Mouse (Mus musculus) neural tube, embryonic 15.5 days (tissue): ENCODE measurements around the gene Nedd8. TPM values are rescaled to one million over a fixed set of nuclear protein-coding genes. Genes with fewer than 3 reads are reported as not detected.

ENCODE experiments used
- ATAC-seq: fragments of 200-750 bp; cut with Nextera tagmentation; 2 replicates; pipeline ENCODE4 v1.8.0; 2017; ENCODE audit warnings: mild to moderate bottlenecking, moderate TSS enrichment, moderate library complexity; ENCODE audit not compliant: low FRiP score
- H3K27ac ChIP-seq: fragments of 300-500 bp; sonication (generic); replicated peaks from 2 replicates; pipeline ENCODE4 v1.5.1; 2015; ENCODE audit warnings: mild to moderate bottlenecking, inconsistent platforms
- H3K27me3 ChIP-seq: fragments of 300-500 bp; sonication (generic); replicated peaks from 2 replicates; pipeline ENCODE4 v1.6.1; 2015; ENCODE audit warnings: inconsistent platforms
- H3K36me3 ChIP-seq: fragments of 300-500 bp; sonication (generic); 2 replicates; pipeline ENCODE4 v1.6.1; 2015; ENCODE audit warnings: inconsistent platforms
- H3K4me1 ChIP-seq: fragments of 300-500 bp; sonication (generic); 2 replicates; pipeline ENCODE4 v1.6.1; 2015; ENCODE audit warnings: inconsistent platforms
- H3K4me2 ChIP-seq: fragments of 300-500 bp; sonication (generic); 2 replicates; pipeline ENCODE4 v1.6.1; 2015; ENCODE audit warnings: inconsistent platforms, mild to moderate bottlenecking, moderate library complexity
- H3K4me3 ChIP-seq: fragments of 300-500 bp; sonication (generic); replicated peaks from 2 replicates; pipeline ENCODE4 v1.5.1; 2015; ENCODE audit warnings: mild to moderate bottlenecking, inconsistent platforms
- H3K9ac ChIP-seq: fragments of 300-500 bp; sonication (generic); replicated peaks from 2 replicates; pipeline ENCODE4 v1.6.1; 2015; ENCODE audit warnings: mild to moderate bottlenecking, inconsistent platforms
- H3K9me3 ChIP-seq: fragments of 300-500 bp; sonication (generic); replicated peaks from 2 replicates; pipeline ENCODE4 v1.6.1; 2016; ENCODE audit warnings: inconsistent platforms
- WGBS: fragments of 180-500 bp; shearing (Covaris S2); methylation state at CpG from one replicate; pipeline ENCODE4 v1.1.7; 2015; ENCODE audit warnings: mixed read lengths; 5-methylcytosine and 5-hydroxymethylcytosine counted together
- polyA plus RNA-seq: library from polyadenylated mRNA; unstranded; fragments of >200 nt; fragmentation: Nextera tagmentation; extraction: Ambion mirVana; gene quantifications from 2 replicates; pipeline ENCODE4 v1.2.1, GENCODE M21; 2015

Nedd8 gene
- polyA plus RNA-seq, 1 experiment from 2014 or later = 594 TPM

GRCm38 (mm10) chr14:55707397-55707796 is 35.5 kb upstream of the Nedd8 start:
- 91% methylated on average over 5 of the region's 5 CpGs for WGBS
- Histone ChIP-seq H3K4me1 (no peaks in the 10 kb centered on the region), H3K9me3 (no peaks in the 10 kb centered on the region), H3K4me2 (no peak overlapping the region), H3K27ac (no peak overlapping the region), H3K36me3 (no peaks in the 10 kb centered on the region), H3K27me3 (peaks cover 9% of the 10 kb centered on the region), H3K9ac (no peak overlapping the region), H3K4me3 (no peak overlapping the region)
- no peak for ATAC-seq

DNA sequence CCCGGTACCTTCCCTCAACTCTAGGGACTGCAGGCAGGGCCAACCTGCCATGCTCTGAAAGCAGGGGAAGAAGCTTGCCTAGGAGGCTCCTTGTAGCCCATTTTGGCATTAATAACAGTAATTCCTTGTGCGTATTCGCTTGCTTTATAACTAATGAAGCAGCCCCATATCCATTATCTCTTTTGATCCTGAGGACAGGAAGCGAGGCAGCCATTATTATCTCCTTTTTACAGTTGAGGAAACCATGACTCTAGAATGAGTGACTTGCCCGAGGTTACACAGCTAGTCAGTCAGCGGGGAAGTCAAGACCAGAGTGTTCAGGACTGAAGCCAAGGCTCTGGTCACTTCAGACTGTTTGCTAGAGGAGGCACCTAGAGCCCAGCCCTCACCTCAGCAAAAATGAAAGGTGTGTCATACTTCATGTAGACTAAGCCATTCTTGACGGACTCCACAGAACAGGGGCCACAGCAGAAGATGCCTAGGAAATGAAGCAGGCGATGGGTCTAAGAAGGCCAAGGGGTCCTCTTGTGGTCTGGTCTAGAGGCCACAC is 34.2 kb upstream of the Nedd8 start:
- no peak for ATAC-seq
- WGBS = 87% methylated on average over 8 of the region's 8 CpGs

DNA sequence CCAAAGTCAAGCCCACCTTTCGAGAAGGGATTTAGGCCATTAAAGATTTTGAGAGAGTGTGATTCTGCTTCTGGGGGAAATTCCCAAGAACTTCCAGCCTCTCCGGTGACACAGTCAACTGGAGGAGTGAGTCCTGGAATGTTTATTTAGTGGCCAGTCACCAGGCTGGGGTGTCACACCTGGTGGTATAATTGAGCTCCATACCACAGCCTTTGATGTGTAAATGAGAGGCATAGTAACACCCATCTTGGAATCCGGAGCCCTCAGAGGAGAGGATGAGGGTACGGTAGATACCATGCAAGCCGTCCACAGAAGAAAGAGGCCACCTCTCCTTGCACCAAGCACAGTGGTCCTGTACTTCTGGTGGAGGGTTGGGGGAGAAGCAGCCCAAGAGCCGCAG is 30.8 kb upstream of the Nedd8 start:
- H3K27ac ChIP-seq = no peak overlapping the region
- H3K36me3 ChIP-seq = no peaks in the 10 kb centered on the region
- H3K9ac ChIP-seq = no peak overlapping the region
- no peaks in the 10 kb centered on the region for H3K9me3 ChIP-seq
- ATAC-seq = no peak
- 64% methylated on average over 6 of the region's 6 CpGs for WGBS
- H3K4me3 ChIP-seq = no peak overlapping the region
- no peaks in the 10 kb centered on the region for H3K27me3 ChIP-seq
- H3K4me1 ChIP-seq = no peaks in the 10 kb centered on the region
- H3K4me2 ChIP-seq = no peak overlapping the region

More for the DNA sequence above, 34.2 kb upstream of the Nedd8 start:
- Histone ChIP-seq H3K4me1 (no peaks in the 10 kb centered on the region), H3K27ac (no peak overlapping the region), H3K36me3 (no peaks in the 10 kb centered on the region), H3K4me2 (no peak overlapping the region), H3K4me3 (no peak overlapping the region), H3K9me3 (no peaks in the 10 kb centered on the region), H3K27me3 (no peaks in the 10 kb centered on the region), H3K9ac (no peak overlapping the region)

DNA sequence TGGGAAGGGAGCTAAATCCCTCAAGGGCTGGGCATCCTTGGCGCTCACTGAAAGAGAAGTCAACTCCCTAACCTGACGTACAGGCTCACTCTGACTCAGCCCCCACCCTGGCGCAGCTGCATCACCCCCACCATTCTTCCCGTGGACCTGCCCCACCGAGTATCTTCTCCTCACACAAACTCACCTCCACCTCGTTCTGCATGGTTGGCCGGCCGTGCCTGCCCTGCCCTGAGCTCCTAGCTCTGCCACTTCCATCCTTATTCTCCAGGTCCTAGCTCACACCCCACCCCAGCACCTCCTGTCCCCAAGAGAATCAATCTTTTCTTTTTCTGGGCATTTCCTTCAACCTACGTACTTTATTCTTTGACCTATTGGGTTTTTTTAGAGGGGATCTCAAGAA is 29.2 kb upstream of the Nedd8 start:
- H3K9ac ChIP-seq = no peak overlapping the region
- no peak overlapping the region for H3K4me3 ChIP-seq
- H3K9me3 ChIP-seq = no peaks in the 10 kb centered on the region
- no peak overlapping the region for H3K4me2 ChIP-seq
- H3K36me3 ChIP-seq = no peaks in the 10 kb centered on the region
- ATAC-seq = no peak
- no peaks in the 10 kb centered on the region for H3K4me1 ChIP-seq
- no peak overlapping the region for H3K27ac ChIP-seq
- 74% methylated on average over 9 of the region's 9 CpGs for WGBS
- H3K27me3 ChIP-seq = no peaks in the 10 kb centered on the region

DNA sequence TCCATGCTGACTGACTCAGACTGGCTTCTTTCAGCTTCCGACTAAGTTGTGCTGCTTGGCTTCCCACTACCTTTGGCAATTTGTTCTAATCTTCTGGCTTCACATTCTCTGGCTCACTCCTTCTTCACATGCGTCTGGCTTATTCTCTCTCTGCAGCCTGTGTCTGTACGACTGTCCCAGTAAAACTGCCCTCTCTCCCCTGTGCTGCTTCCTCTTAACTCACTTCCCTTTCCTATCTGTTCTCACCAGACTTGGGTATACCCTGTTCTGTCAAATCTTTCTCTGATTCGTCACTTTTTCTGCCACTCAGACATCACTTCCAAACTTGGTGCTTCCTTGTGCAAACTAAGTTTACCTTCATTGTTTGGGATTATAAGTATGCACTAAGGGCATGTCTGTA is 25.3 kb upstream of the Nedd8 start:
- Histone ChIP-seq H3K27ac (no peak overlapping the region), H3K4me2 (no peak overlapping the region), H3K9ac (no peak overlapping the region), H3K4me1 (no peaks in the 10 kb centered on the region), H3K36me3 (no peaks in the 10 kb centered on the region), H3K9me3 (no peaks in the 10 kb centered on the region), H3K27me3 (no peaks in the 10 kb centered on the region), H3K4me3 (no peak overlapping the region)
- ATAC-seq = no peak
- 89% methylated on average over 4 of the region's 4 CpGs for WGBS

GRCm38 (mm10) chr14:55689433-55689832 is 17.5 kb upstream of the Nedd8 start:
- Histone ChIP-seq H3K4me2 (no peak overlapping the region), H3K9ac (no peak overlapping the region), H3K4me3 (no peak overlapping the region), H3K27ac (no peak overlapping the region), H3K4me1 (no peaks in the 10 kb centered on the region), H3K9me3 (no peaks in the 10 kb centered on the region), H3K36me3 (no peaks in the 10 kb centered on the region), H3K27me3 (no peaks in the 10 kb centered on the region)
- ATAC-seq = no peak
- 86% methylated on average over 10 of the region's 10 CpGs for WGBS

DNA sequence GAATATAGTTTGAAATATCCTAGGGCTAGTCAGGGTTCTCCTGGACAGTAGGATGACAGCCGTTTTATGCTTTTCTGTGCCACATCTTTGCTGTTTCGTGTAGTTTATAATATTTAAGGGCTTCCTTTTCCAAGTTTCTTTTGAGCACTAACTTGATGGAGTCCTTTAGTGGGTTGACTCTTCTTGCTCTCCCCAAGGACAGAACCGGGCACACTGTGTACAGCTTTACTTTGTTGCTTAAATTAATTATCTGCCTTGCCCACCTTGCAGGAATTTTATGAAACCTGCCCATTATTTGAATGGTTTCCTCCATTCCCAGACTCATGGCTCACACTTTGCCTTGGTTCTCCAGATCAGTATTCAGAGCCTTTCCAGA is 10.2 kb upstream of the Nedd8 start:
- Histone ChIP-seq H3K9me3 (no peaks in the 10 kb centered on the region), H3K27ac (peak overlapping the region; percentile 82), H3K27me3 (no peaks in the 10 kb centered on the region), H3K4me1 (peaks cover 15% of the 10 kb centered on the region), H3K9ac (peak overlapping the region; percentile 66; the same call in 1 of the 2 replicates), H3K36me3 (peaks cover 31% of the 10 kb centered on the region), H3K4me3 (peak overlapping the region; percentile 73), H3K4me2 (peak overlapping the region; percentile 94)
- peak; percentile 31 for ATAC-seq
- WGBS = 10% methylated on average over 3 of the region's 3 CpGs

- H3K9ac ChIP-seq = peak within 1 kb of the TSS; percentile 66
- under 1% methylated on average over 66 of the region's 66 CpGs for WGBS
Measured at GRCm38 (mm10) chr14:55681160-55682117, 9.5 kb upstream of the Nedd8 start, which contains the start of gene Tinf2. Gene Tinf2, minus strand, starts transcription at chr14:55681820.

DNA sequence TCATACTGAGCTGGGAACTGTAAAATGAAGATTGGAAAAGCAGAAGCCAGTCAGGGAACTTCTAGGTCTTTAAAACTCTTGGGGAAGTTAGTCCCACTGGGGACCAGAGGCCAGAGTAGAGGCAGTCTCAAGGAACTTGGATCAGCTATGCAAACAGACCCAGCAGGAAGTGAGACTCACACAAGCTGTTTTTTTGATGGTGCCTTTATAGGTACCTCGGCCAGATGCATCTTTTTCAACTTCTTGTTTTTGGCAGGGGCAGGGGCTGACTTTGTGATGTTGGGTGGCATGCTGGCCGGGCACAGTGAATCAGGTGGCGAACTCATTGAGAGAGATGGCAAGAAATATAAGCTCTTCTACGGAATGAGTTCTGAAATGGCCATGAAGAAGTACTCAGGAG is 5.7 kb upstream of the Nedd8 start:
- WGBS = 91% methylated on average over 4 of the region's 4 CpGs
- peaks cover 19% of the 10 kb centered on the region for H3K4me1 ChIP-seq
- H3K27me3 ChIP-seq = no peaks in the 10 kb centered on the region
- H3K9me3 ChIP-seq = no peaks in the 10 kb centered on the region
- H3K4me3 ChIP-seq = no peak overlapping the region
- no peak overlapping the region for H3K27ac ChIP-seq
- no peak overlapping the region for H3K9ac ChIP-seq
- ATAC-seq = no peak
- H3K36me3 ChIP-seq = peaks cover 44% of the 10 kb centered on the region
- H3K4me2 ChIP-seq = no peak overlapping the region

More at GRCm38 (mm10) chr14:55681160-55682117, 9.5 kb upstream of the Nedd8 start, which contains the start of gene Tinf2:
- Histone ChIP-seq H3K27me3 (no peaks in the 10 kb centered on the region), H3K36me3 (peaks cover 37% of the 10 kb centered on the region), H3K27ac (peak within 1 kb of the TSS; percentile 82), H3K4me3 (peak within 1 kb of the TSS; percentile 73), H3K9me3 (no peaks in the 10 kb centered on the region), H3K4me1 (peaks cover 15% of the 10 kb centered on the region), H3K4me2 (peak within 1 kb of the TSS; percentile 94)
- peak; percentile 99 for ATAC-seq

DNA sequence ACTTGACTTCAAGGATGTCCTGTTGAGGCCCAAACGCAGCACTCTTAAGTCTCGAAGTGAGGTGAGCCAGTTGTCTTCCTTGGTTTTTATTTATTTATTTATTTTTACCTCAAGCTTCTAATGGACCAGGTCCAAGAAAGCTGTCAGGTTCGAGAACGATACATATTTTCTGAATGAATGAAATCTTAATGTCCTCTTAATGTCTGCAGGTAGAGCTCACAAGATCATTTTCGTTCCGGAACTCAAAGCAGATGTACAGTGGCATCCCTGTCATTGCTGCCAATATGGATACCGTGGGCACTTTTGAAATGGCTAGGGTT is 777 bp upstream of the Nedd8 start:
- Histone ChIP-seq H3K27me3 (no peaks in the 10 kb centered on the region), H3K4me2 (peak overlapping the region; percentile 91), H3K27ac (peak overlapping the region; percentile 94; the same call in 1 of the 2 replicates), H3K4me1 (peaks cover 27% of the 10 kb centered on the region), H3K9ac (peak overlapping the region; percentile 58), H3K9me3 (no peaks in the 10 kb centered on the region), H3K4me3 (peak overlapping the region; percentile 92), H3K36me3 (peaks cover 25% of the 10 kb centered on the region)
- ATAC-seq = no peak
- WGBS = 83% methylated on average over 7 of the region's 7 CpGs

DNA sequence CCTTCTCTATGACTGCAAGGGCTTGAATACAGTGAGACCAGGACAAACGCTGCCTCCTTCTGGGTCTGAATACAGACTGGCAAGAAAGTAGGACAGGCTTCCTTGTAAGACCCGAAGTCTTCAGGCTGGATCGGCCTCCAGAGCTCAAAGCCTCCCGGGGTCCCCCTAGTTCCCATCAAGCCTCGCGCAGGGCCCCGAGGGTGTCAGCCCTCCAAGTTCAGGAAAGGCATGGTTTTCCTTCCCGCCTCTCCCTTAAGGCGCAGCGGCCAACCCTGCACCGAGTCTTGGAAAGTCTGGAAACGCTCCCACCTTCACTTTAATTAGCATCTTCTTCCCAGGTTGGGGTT is 465 bp downstream of the Nedd8 start:
- H3K4me1 ChIP-seq = peaks cover 27% of the 10 kb centered on the region
- H3K9me3 ChIP-seq = no peaks in the 10 kb centered on the region
- H3K27me3 ChIP-seq = no peaks in the 10 kb centered on the region
- peak; percentile 75 for ATAC-seq
- H3K4me3 ChIP-seq = peak overlapping the region; percentile 92
- WGBS = 0% methylated on average over 12 of the region's 12 CpGs
- H3K27ac ChIP-seq = peak overlapping the region; percentile 94
- peaks cover 16% of the 10 kb centered on the region for H3K36me3 ChIP-seq
- H3K4me2 ChIP-seq = peak overlapping the region; percentile 91
- peak overlapping the region; percentile 70 for H3K9ac ChIP-seq

GRCm38 (mm10) chr14:55660636-55661035 is 11.3 kb downstream of the Nedd8 start:
- Histone ChIP-seq H3K4me3 (peak overlapping the region; percentile 56), H3K9ac (no peak overlapping the region), H3K4me2 (peak overlapping the region; percentile 61), H3K27ac (no peak overlapping the region), H3K9me3 (no peaks in the 10 kb centered on the region), H3K36me3 (peaks cover 34% of the 10 kb centered on the region), H3K4me1 (peaks cover 16% of the 10 kb centered on the region), H3K27me3 (no peaks in the 10 kb centered on the region)
- WGBS = 57% methylated on average over 2 of the region's 2 CpGs
- peak; percentile 22; the same call in 1 of the 2 replicates for ATAC-seq
